Mouse (Mus musculus): ENCODE results near the gene Gm20708.
"Not testable (repeated sequence)": the region's sequence is repeated elsewhere in the genome, so short reads cannot be mapped to it uniquely, and the experiment has no call there.

Gene Gm20708

DNA sequence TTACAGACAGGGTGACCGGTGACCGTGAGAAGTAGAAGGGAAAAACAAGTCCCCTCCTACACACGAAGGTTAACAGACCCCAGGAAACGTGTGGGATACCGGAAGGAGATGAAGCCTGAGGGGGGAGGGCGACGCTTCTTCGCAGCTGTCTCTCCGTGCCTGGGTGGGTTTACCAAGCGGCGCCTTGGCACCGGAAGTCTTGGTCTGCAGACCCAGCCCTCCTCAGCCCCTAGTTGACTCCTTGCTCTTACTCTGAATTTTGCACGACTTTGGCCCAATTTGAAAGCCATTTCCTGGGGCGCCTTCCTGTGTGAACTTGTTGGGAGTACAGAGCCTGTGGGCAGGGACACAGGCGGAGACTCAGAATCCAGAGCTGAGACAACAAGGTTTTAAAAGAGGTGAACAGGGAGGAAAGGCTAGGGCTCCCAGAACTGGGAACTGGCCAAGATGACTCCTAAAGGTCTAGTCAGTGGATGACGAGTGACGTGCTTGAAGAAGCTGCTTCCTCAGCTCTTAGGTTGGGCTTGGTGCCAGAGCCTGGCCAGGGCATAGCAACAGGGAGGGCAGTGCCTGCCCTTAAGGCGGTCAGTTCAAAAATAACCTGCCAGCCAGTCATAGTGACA is 28.2 kb upstream of the Gm20708 start:
- peak; percentile 78 for DNase-seq (ENCODE audit: low read depth, low spot score)

- DNase-seq (ENCODE audit: low read depth, low spot score): peak; percentile 91
Measured at GRCm38 (mm10) chr11:117781993-117782704, 27.3 kb upstream of the Gm20708 start, which contains the start of the genes Tmc8 and Tmc6. Gene Tmc8 (plus strand): TSS chr11:117782076. Gene Tmc6 (minus strand): TSS chr11:117782198.

GRCm38 (mm10) chr11:117782705-117783034 is 26.8 kb upstream of the Gm20708 start:
- no peak for DNase-seq (ENCODE audit: low read depth, low spot score)

DNA sequence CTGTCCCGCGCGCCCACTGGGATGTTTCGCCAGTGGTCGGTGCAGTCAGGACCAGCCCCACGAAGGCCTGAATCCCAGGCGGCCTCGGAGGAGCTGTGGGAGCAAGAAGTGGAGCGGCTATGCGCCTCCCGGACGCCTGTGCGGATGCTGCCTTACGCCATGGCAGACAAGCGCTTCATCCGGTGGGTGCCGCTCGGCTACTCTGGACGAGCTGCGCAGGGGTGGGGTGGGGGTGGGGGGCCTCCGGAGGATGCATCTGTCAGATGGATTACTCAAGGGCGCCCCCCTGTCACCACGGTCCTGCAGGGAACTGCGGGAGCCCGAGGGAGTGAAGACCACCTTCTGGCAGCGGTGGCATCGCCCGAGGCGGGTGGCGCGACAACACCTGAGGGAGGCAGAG is 26.4 kb upstream of the Gm20708 start:
- peak; percentile 81 for DNase-seq (ENCODE audit: low read depth, low spot score)

GRCm38 (mm10) chr11:117783683-117784309 is 25.7 kb upstream of the Gm20708 start:
- peak; percentile 46 for DNase-seq (ENCODE audit: low read depth, low spot score)

DNA sequence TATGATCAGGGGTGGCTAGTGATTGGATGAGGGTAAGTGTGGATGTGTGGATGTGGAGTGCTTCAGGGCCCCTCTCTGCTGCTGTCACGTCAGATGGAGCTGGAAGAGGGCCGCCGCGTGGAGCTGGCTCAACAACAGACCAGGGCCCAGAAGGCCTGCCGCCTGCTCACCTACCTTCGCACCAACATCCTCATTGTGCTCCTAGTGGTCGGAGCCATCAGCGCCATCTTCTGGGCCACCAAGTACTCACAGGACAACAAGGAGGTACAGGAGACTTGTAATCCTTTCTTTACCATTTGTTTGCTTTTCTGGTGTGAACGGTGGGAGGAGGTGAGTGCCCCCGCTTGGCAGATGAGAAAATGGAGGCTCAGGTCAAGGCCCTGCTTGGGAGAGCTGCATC is 23.2 kb upstream of the Gm20708 start:
- DNase-seq (ENCODE audit: low read depth, low spot score): peak; percentile 87

DNA sequence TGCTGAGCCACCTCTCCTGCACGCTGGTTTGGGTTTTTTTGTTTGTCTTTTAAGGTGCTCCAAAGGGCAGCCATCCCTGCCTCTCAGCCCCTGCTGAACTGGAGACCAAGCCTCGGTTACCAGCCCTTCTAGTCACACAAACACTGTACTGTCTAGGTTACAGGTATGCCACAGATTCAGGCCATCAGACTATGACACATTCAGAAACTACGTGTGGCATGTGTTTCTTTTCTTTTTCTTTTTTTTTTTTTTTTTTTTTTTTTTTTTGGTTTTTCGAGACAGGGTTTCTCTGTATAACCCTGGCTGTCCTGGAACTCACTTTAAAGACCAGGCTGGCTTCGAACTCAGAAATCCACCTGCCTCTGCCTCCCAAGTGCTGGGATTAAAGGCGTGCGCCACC is 21.0 kb upstream of the Gm20708 start:
- DNase-seq (ENCODE audit: low read depth, low spot score): not testable (repeated sequence)

- DNase-seq (ENCODE audit: low read depth, low spot score): peak; percentile 82
Measured at GRCm38 (mm10) chr11:117790286-117790685, 19.2 kb upstream of the Gm20708 start.

- peak; percentile 43 for DNase-seq (ENCODE audit: low read depth, low spot score)
Measured at GRCm38 (mm10) chr11:117790703-117791440, 18.6 kb upstream of the Gm20708 start.

- no peak for DNase-seq (ENCODE audit: low read depth, low spot score)
Measured at GRCm38 (mm10) chr11:117791441-117791761, 18.1 kb upstream of the Gm20708 start.

DNA sequence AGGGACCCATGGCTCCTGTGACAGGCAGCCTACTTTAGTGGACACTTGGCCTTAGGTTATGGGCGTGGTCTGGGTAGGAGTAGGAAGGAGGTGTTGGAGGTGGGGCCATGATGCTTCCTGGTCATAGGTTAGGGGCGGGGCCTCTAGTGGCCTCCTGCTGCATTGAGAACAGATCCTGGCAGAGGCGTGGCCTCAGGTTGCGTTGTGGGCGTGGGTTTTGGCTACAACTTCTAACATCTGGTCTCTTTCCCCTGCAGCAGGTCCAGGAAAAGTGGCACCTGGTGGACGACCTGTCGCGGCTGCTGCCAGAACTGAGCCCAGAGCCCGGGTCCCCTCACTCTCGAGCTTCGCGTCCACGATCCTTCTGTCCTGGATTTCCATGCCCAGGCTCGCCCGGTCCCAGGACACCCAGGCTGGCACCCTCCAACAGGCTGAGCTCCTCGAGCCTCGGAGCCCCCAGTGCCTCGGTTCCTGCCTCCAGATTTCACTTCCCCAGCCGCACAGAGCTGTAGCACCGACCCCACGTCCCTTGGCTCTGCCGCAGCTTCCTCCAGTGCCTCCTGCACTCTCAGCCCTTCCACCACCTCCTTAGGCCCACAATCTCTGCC is 17.1 kb upstream of the Gm20708 start:
- peak; percentile 54 for DNase-seq (ENCODE audit: low read depth, low spot score)

DNA sequence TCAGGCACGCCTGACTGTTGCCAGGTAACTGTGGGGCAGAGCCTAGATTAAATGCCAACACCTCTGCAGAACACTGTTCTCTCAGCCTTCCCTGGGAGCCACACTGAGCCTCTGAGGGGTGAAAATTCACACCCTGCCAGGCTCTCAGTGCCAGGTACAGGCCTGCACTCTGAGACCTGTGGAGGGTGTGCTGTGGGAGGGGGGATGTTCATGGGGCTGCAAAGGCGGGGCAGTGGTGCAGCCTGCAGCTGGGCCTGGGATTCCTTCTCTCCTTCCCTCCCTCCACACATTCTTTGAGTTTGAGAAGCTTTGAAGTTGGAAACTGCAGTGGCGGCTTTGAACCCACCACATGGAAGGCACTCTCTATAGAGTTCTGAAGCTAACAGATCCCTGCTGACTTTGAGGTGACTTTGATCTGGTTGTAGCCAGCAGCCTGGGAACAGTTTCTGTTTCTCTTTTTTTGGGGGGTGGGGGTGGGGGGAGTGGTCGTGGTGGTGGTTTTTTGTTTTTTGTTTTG is 15.4 kb upstream of the Gm20708 start:
- peak; percentile 40 for DNase-seq (ENCODE audit: low read depth, low spot score)

DNA sequence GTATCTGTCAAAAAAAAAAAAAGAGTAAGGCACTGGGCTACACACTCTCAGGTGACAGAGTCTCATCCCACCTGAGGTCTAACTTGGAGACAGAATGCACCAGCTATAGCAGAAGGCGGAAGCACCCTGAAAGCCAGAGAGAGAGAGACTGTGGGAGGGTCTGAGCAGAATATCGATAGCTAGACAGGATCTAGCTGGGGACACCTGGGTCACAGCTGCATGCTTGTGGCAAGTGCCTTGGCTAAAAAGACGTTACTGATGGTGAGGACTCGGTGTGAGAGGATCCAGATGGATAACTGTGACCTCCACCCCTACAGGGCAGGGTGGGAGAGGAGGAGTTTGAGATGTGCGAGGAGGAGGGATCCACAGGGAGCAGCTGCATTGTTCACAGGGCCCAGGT is 12.5 kb upstream of the Gm20708 start:
- DNase-seq (ENCODE audit: low read depth, low spot score): no peak

DNA sequence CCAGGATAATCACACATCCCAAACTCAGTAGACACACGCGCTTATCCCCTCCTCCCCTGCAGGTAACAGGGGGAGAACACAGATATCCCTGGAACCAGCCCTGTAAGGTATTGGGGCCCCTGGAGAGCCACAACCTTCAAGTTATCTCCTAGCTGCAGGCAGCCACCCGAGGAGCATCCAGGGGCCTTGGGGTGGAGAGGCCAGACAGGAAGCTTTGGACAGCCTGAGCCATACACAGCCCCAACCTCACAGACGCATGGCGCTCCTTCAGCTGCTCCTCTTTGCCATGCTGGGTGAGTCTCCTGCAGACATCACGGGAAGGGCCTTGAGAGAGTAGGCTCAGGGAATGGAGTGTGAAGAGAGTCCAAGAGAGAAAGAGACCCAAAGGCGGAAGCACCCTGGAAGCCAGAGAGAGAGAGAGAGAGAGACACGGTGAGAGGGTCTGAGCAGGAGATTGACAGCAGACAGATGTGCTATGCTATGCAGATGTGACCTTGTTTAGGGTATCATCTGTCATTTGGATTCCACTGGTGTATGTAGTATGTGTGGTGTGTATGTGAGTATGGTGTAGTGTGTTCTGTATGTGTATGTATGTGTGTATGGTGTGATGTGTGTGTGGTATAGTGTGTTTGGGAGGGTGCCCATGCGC is 11.8 kb upstream of the Gm20708 start, which contains the start of gene 6030468B19Rik:
6030468B19Rik (plus strand) TSS at position 150 of the 649 bp plus-strand sequence.
- no peak for DNase-seq (ENCODE audit: low read depth, low spot score)

- DNase-seq (ENCODE audit: low read depth, low spot score): peak; percentile 55
Measured at GRCm38 (mm10) chr11:117798160-117798541, 11.3 kb upstream of the Gm20708 start.

- DNase-seq (ENCODE audit: low read depth, low spot score): peak; percentile 66
Measured at GRCm38 (mm10) chr11:117799174-117799573, 10.3 kb upstream of the Gm20708 start.

- no peak for DNase-seq (ENCODE audit: low read depth, low spot score)
Measured at GRCm38 (mm10) chr11:117800038-117800437, 9.4 kb upstream of the Gm20708 start.

DNA sequence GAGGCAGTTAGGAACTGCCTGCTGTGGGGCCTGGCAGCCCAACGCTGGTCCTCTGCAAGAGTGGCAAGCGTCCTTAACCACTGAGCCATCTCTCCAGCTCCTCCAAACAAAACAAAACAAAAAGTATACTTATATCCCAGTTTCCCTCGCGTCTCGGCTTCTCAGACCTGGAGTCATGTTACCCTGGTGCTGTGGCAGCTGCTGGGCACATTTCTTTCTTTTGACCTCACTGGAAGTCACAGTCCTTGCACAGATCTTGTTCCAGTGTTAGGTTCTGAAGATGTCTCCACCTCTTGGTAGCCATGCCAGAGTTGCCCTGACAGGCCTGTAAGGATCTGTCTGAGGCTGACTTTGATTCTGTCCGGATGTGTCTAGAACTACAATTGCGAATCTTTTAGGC is 7.8 kb upstream of the Gm20708 start:
- no peak for DNase-seq (ENCODE audit: low read depth, low spot score)

GRCm38 (mm10) chr11:117803166-117803688 is 6.2 kb upstream of the Gm20708 start:
- no peak for DNase-seq (ENCODE audit: low read depth, low spot score)

GRCm38 (mm10) chr11:117806781-117807180 is 2.7 kb upstream of the Gm20708 start:
- no peak for DNase-seq (ENCODE audit: low read depth, low spot score)
